Mouse (Mus musculus): ENCODE data around the gene Ptgfr. TPM values are rescaled to one million over a fixed set of nuclear protein-coding genes. Genes with fewer than 3 reads are reported as not detected.

Ptgfr gene
- polyA plus RNA-seq (2015; fragmentation: Nextera tagmentation; extraction: Ambion mirVana): 0.38 and 0.51 TPM in 2 replicates

- 1% methylated on average over 30 of the region's 30 CpGs for WGBS
- peak; percentile 90 for ATAC-seq (replicated peaks)
- Histone ChIP-seq H3K9ac (replicated peaks) (peak within 1 kb of the TSS; percentile 38), H3K9me3 (no peaks in the 10 kb centered on the region), H3K27ac (replicated peaks) (no peak within 1 kb of the TSS), H3K4me1 (peaks cover 13% of the 10 kb centered on the region), H3K4me2 (replicated peaks) (peak within 1 kb of the TSS; percentile 95), H3K4me3 (peak within 1 kb of the TSS; percentile 44), H3K27me3 (0 out of 2 replicates have a peak, but pooled peaks cover 3% of the 10 kb centered on the region), H3K36me3 (no peaks in the 10 kb centered on the region)
Measured at GRCm38 (mm10) chr3:151836871-151837680, at the start of gene Ptgfr. Gene Ptgfr, minus strand, starts transcription at chr3:151837630.

- no peaks in the 10 kb centered on the region for H3K36me3 ChIP-seq
- ATAC-seq (replicated peaks): no peak
- 65% methylated on average over 5 of the region's 5 CpGs for WGBS
- no peak overlapping the region for H3K27ac ChIP-seq (replicated peaks)
- H3K4me3 ChIP-seq: no peak overlapping the region
- H3K4me2 ChIP-seq (replicated peaks): no peak overlapping the region
- no peaks in the 10 kb centered on the region for H3K27me3 ChIP-seq
- no peaks in the 10 kb centered on the region for H3K4me1 ChIP-seq
- no peak overlapping the region for H3K9ac ChIP-seq (replicated peaks)
- no peaks in the 10 kb centered on the region for H3K9me3 ChIP-seq
Measured at GRCm38 (mm10) chr3:151883881-151884280, 46.5 kb upstream of the Ptgfr start.

- no peaks in the 10 kb centered on the region for H3K4me1 ChIP-seq
- no peak overlapping the region for H3K4me3 ChIP-seq
- H3K4me2 ChIP-seq (replicated peaks): no peak overlapping the region
- H3K9me3 ChIP-seq: no peaks in the 10 kb centered on the region
- no peaks in the 10 kb centered on the region for H3K27me3 ChIP-seq
- no peaks in the 10 kb centered on the region for H3K36me3 ChIP-seq
- ATAC-seq (replicated peaks): no peak
- no peak overlapping the region for H3K9ac ChIP-seq (replicated peaks)
- H3K27ac ChIP-seq (replicated peaks): no peak overlapping the region
- 70% methylated on average over 2 of the region's 2 CpGs for WGBS
Measured at GRCm38 (mm10) chr3:151879981-151880380, 42.6 kb upstream of the Ptgfr start.

- H3K9ac ChIP-seq (replicated peaks): no peak overlapping the region
- no peak overlapping the region for H3K4me3 ChIP-seq
- no peaks in the 10 kb centered on the region for H3K27me3 ChIP-seq
- no peaks in the 10 kb centered on the region for H3K36me3 ChIP-seq
- no peak for ATAC-seq (replicated peaks)
- H3K4me2 ChIP-seq (replicated peaks): no peak overlapping the region
- H3K4me1 ChIP-seq: no peaks in the 10 kb centered on the region
- no peaks in the 10 kb centered on the region for H3K9me3 ChIP-seq
- H3K27ac ChIP-seq (replicated peaks): no peak overlapping the region
Measured at GRCm38 (mm10) chr3:151868970-151869369, 31.5 kb upstream of the Ptgfr start.

GRCm38 (mm10) chr3:151851344-151851743 is 13.9 kb upstream of the Ptgfr start:
- Histone ChIP-seq H3K27me3 (no peaks in the 10 kb centered on the region), H3K36me3 (no peaks in the 10 kb centered on the region), H3K9me3 (no peaks in the 10 kb centered on the region), H3K4me3 (no peak overlapping the region), H3K9ac (replicated peaks) (no peak overlapping the region), H3K4me2 (replicated peaks) (no peak overlapping the region), H3K4me1 (no peaks in the 10 kb centered on the region), H3K27ac (replicated peaks) (no peak overlapping the region)
- 90% methylated on average over 1 of the region's 1 CpGs for WGBS
- no peak for ATAC-seq (replicated peaks)

GRCm38 (mm10) chr3:151850621-151851020 is 13.2 kb upstream of the Ptgfr start:
- ATAC-seq (replicated peaks): no peak
- Histone ChIP-seq H3K36me3 (no peaks in the 10 kb centered on the region), H3K4me2 (replicated peaks) (no peak overlapping the region), H3K4me3 (no peak overlapping the region), H3K9ac (replicated peaks) (no peak overlapping the region), H3K27ac (replicated peaks) (no peak overlapping the region), H3K9me3 (no peaks in the 10 kb centered on the region), H3K4me1 (no peaks in the 10 kb centered on the region), H3K27me3 (no peaks in the 10 kb centered on the region)
- 89% methylated on average over 1 of the region's 1 CpGs for WGBS

GRCm38 (mm10) chr3:151846292-151846691 is 8.9 kb upstream of the Ptgfr start:
- Histone ChIP-seq H3K36me3 (no peaks in the 10 kb centered on the region), H3K27me3 (no peaks in the 10 kb centered on the region), H3K4me1 (no peaks in the 10 kb centered on the region), H3K4me3 (no peak overlapping the region), H3K27ac (replicated peaks) (no peak overlapping the region), H3K9me3 (no peaks in the 10 kb centered on the region), H3K9ac (replicated peaks) (no peak overlapping the region), H3K4me2 (replicated peaks) (no peak overlapping the region)
- ATAC-seq (replicated peaks): no peak
- WGBS: 93% methylated on average over 7 of the region's 7 CpGs

- H3K9me3 ChIP-seq: no peaks in the 10 kb centered on the region
- H3K4me2 ChIP-seq (replicated peaks): no peak overlapping the region
- WGBS: 82% methylated on average over 5 of the region's 5 CpGs
- H3K27ac ChIP-seq (replicated peaks): no peak overlapping the region
- no peaks in the 10 kb centered on the region for H3K36me3 ChIP-seq
- H3K27me3 ChIP-seq: no peaks in the 10 kb centered on the region
- no peak overlapping the region for H3K4me3 ChIP-seq
- H3K9ac ChIP-seq (replicated peaks): no peak overlapping the region
- no peak for ATAC-seq (replicated peaks)
- H3K4me1 ChIP-seq: no peaks in the 10 kb centered on the region
Measured at GRCm38 (mm10) chr3:151844361-151845154, 7.1 kb upstream of the Ptgfr start.

- no peaks in the 10 kb centered on the region for H3K36me3 ChIP-seq
- ATAC-seq (replicated peaks): no peak
Measured at GRCm38 (mm10) chr3:151840688-151841087, 3.3 kb upstream of the Ptgfr start.

GRCm38 (mm10) chr3:151838372-151838771 is 942 bp upstream of the Ptgfr start:
- Histone ChIP-seq H3K4me2 (replicated peaks) (no peak overlapping the region), H3K9ac (replicated peaks) (no peak overlapping the region), H3K4me3 (no peak overlapping the region), H3K4me1 (peaks cover 13% of the 10 kb centered on the region), H3K9me3 (no peaks in the 10 kb centered on the region), H3K27ac (replicated peaks) (no peak overlapping the region), H3K36me3 (no peaks in the 10 kb centered on the region), H3K27me3 (0 out of 2 replicates have a peak, but pooled peaks cover 3% of the 10 kb centered on the region)
- ATAC-seq (replicated peaks): no peak
- 62% methylated on average over 6 of the region's 6 CpGs for WGBS

More at GRCm38 (mm10) chr3:151840688-151841087, 3.3 kb upstream of the Ptgfr start:
- Histone ChIP-seq H3K27me3 (0 out of 2 replicates have a peak, but pooled peaks cover 3% of the 10 kb centered on the region), H3K27ac (replicated peaks) (no peak overlapping the region), H3K9ac (replicated peaks) (no peak overlapping the region), H3K4me3 (no peak overlapping the region), H3K4me1 (peaks cover 13% of the 10 kb centered on the region), H3K9me3 (no peaks in the 10 kb centered on the region), H3K4me2 (replicated peaks) (no peak overlapping the region)
- WGBS: 74% methylated on average over 3 of the region's 3 CpGs

GRCm38 (mm10) chr3:151837749-151838148 is 319 bp upstream of the Ptgfr start:
- H3K27me3 ChIP-seq: 0 out of 2 replicates have a peak, but pooled peaks cover 3% of the 10 kb centered on the region
- ATAC-seq (replicated peaks): no peak
- no peak overlapping the region for H3K27ac ChIP-seq (replicated peaks)
- peaks cover 13% of the 10 kb centered on the region for H3K4me1 ChIP-seq
- no peaks in the 10 kb centered on the region for H3K9me3 ChIP-seq
- peak overlapping the region; percentile 44 for H3K4me3 ChIP-seq
- H3K4me2 ChIP-seq (replicated peaks): peak overlapping the region; percentile 95
- H3K36me3 ChIP-seq: no peaks in the 10 kb centered on the region
- 37% methylated on average over 9 of the region's 9 CpGs for WGBS
- H3K9ac ChIP-seq (replicated peaks): no peak overlapping the region; the same call in 1 of the 2 replicates

- Histone ChIP-seq H3K4me1 (peaks cover 13% of the 10 kb centered on the region), H3K27me3 (0 out of 2 replicates have a peak, but pooled peaks cover 3% of the 10 kb centered on the region), H3K4me3 (0 out of 2 replicates have a peak overlapping the region, but pooled peaks have one; percentile 44), H3K9me3 (no peaks in the 10 kb centered on the region), H3K4me2 (replicated peaks) (peak overlapping the region; percentile 95), H3K36me3 (no peaks in the 10 kb centered on the region), H3K9ac (replicated peaks) (no peak overlapping the region), H3K27ac (replicated peaks) (no peak overlapping the region)
- 3% methylated on average over 5 of the region's 5 CpGs for WGBS
- no peak for ATAC-seq (replicated peaks)
Measured at GRCm38 (mm10) chr3:151836451-151836850, 979 bp downstream of the Ptgfr start.

Data from forebrain, embryonic 15.5 days (tissue).